Comparison of ENCODE assay signal across 29 mouse cellular contexts in genomic region chr1:76835028-76835683, GRCm38 (mm10).
DNase-seq lines count a peak whose midpoint lies in the region; ATAC-seq and TF ChIP-seq lines count a peak whose summit lies in the region.
"Had no signal": no experiment of that assay in that cellular context is flagged by ENCODE, and none has a peak within 500 bp of the region (broad histone marks: within the 10 kb centered on the region; RNA-seq: fewer than 3 reads in every experiment).

No protein-coding gene starts in this region.

- H3K9me3 ChIP-seq in kidney, embryonic 15.5 days (replicated peaks) = no peaks in the 10 kb centered on the region
- H3K9me3 ChIP-seq: embryonic facial prominence, embryonic 13.5 days; forebrain, embryonic 13.5 days; heart, embryonic 15.5 days; hindbrain, embryonic 13.5 days; limb, embryonic 13.5 days; liver, embryonic 12.5 days; neural tube, embryonic 15.5 days had no signal

- H3K4me1 ChIP-seq in kidney, embryonic 15.5 days = peaks cover 5% of the 10 kb centered on the region; the same call in 1 of the 2 replicates
- H3K4me1 ChIP-seq: embryonic facial prominence, embryonic 13.5 days; forebrain, embryonic 13.5 days; heart, embryonic 15.5 days; liver, embryonic 12.5 days; neural tube, embryonic 15.5 days had no signal

- CTCF ChIA-PET in Patski (lab: Charles Lee) = no interaction called here

- no peak overlapping the region for H3K4me2 ChIP-seq in kidney, embryonic 15.5 days
- H3K4me2 ChIP-seq: embryonic facial prominence, embryonic 13.5 days; forebrain, embryonic 13.5 days; heart, embryonic 15.5 days; hindbrain, embryonic 13.5 days; limb, embryonic 13.5 days; liver, embryonic 12.5 days; midbrain, embryonic 11.5 days; neural tube, embryonic 15.5 days had no signal

- H3K4me3 ChIP-seq in kidney, embryonic 15.5 days (replicated peaks) = no peak overlapping the region
- H3K4me3 ChIP-seq: embryonic facial prominence, embryonic 13.5 days; erythroblast, embryonic 14.5 days; forebrain, embryonic 13.5 days; heart, embryonic 15.5 days; hindbrain, embryonic 13.5 days; left cerebral cortex, adult 2 months; limb, embryonic 13.5 days; liver, embryonic 12.5 days; neural tube, embryonic 15.5 days had no signal

- no peak for DNase-seq in kidney, adult 18-20 months
- DNase-seq in left cerebral cortex, adult 18-20 months (ENCODE audit: low spot score in 2 of 2) = peak; percentile 2 to 4
- DNase-seq in left cerebral cortex, postnatal 14 days (ENCODE audit: low spot score in 2 of 2) = no peak
- DNase-seq in Patski (ENCODE audit: low read depth, low spot score) = peak; percentile 28
- DNase-seq in gonadal fat pad, adult 2 months (ENCODE audit: low read depth) = peak; percentile 26
- DNase-seq in lung, postnatal 10 days = no peak
- DNase-seq: adrenal gland, postnatal 10 days; B cell, adult 2 months; cerebellum, adult 2 months; cerebellum, postnatal 25 days; heart, postnatal 36 days; kidney, adult 9 months; lung, adult 18-20 months; lung, postnatal 14 days; thymus, adult 18-20 months; thymus, postnatal 36 days had no signal

- ATAC-seq in kidney, embryonic 15.5 days (replicated peaks; ENCODE audit: low FRiP score) = 0 out of 2 replicates have a peak, but pooled peaks have one; percentile 73
- ATAC-seq in Patski = peak; percentile 91
- ATAC-seq: forebrain, embryonic 13.5 days; liver, embryonic 12.5 days had no signal

- H3K27ac ChIP-seq in kidney, embryonic 15.5 days = no peak overlapping the region
- H3K27ac ChIP-seq: embryonic facial prominence, embryonic 13.5 days; forebrain, embryonic 13.5 days; heart, embryonic 15.5 days; hindbrain, embryonic 13.5 days; left cerebral cortex, adult 2 months; limb, embryonic 13.5 days; liver, embryonic 12.5 days; neural tube, embryonic 15.5 days had no signal

- H3K9ac ChIP-seq in kidney, embryonic 15.5 days = no peak overlapping the region
- H3K9ac ChIP-seq: embryonic facial prominence, embryonic 13.5 days; forebrain, embryonic 13.5 days; heart, embryonic 15.5 days; hindbrain, embryonic 13.5 days; limb, embryonic 13.5 days; liver, embryonic 12.5 days; neural tube, embryonic 15.5 days had no signal

- intact Hi-C loops in left cerebral cortex, postnatal 14 days (cut with DNase I) = no loop called here

- POLR2A ChIA-PET in Patski (lab: Charles Lee) = no interaction called here

- TF ChIP-seq CTCF in Patski (IDR thresholded peaks at IDR 0.05) = no peak

- WGBS in kidney, embryonic 15.5 days = 41% methylated on average over 6 of the region's 6 CpGs

- no peaks in the 10 kb centered on the region for H3K36me3 ChIP-seq in kidney, embryonic 15.5 days
- H3K36me3 ChIP-seq: embryonic facial prominence, embryonic 13.5 days; G1E; heart, embryonic 15.5 days; hindbrain, embryonic 13.5 days; limb, embryonic 13.5 days; liver, embryonic 12.5 days; neural tube, embryonic 15.5 days had no signal

- in situ Hi-C loops in Patski (cut with MboI; ENCODE audit: low pct_unique_long_range_greater_than_20kb) = loop anchor here (25.0 kb wide), 1 partner anchor 677 kb away; the partner anchor contains the start of gene Epha4

- H3K27me3 ChIP-seq in kidney, embryonic 15.5 days = no peaks in the 10 kb centered on the region
- H3K27me3 ChIP-seq in Patski = no peaks in the 10 kb centered on the region
- H3K27me3 ChIP-seq: CH12.LX; embryonic facial prominence, embryonic 13.5 days; forebrain, embryonic 13.5 days; heart, embryonic 15.5 days; hindbrain, embryonic 13.5 days; liver, embryonic 12.5 days; neural tube, embryonic 15.5 days had no signal

Comparison
In these comparisons a context has a peak if more than half of its experiments do, and no peak if none do; other contexts are left out.
1. DNase-seq: peak in left cerebral cortex, adult 18-20 months (2 of 2), Patski (single experiment) and gonadal fat pad, adult 2 months (single experiment); none in kidney, adult 18-20 months (single experiment), left cerebral cortex, postnatal 14 days (0 of 2) and lung, postnatal 10 days (single experiment).